9 mouse cellular contexts compared by ENCODE assay signal in the genomic region with DNA sequence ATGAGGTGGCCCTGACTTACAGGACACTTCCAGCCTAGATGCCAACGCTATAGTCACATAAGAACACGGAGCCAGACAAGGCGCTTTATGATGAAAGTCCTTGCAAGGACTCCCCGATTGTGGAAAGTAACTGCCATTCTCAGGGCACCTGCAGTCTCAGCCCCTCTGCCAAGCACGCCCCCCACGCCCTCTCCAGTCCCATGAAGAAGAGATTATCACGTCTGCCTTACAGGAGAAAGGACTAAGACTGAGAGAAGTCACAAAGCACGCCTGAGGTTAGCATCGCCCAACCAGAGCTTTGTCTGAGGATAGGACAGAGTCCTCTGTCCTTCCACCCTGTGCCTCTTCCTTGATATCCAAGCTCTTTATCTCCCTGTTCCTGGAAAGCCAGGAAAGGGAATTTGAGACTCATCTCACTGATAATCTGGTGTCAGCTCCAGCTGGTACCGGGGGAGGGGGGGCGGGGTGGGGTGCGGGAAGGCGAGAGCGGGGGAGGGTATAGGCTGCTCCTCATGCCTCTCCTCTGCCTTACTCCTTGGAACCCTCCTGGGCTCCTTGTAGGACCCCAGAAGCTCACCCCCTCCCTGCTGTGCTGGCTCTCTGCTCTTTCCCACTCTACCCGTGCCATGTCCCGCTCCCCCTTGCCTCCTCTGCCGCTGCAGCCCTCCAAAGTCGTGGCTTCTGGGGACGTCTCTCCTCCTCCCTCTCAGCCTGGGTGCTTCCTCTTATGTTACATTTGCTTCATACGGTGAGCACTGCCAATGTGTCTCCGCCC.
A peak's percentile ranks its signal among the peaks of the same experiment; 100 is the strongest.
DNase-seq lines count a peak whose midpoint lies in the region; ATAC-seq and TF ChIP-seq lines count a peak whose summit lies in the region.
"Had no signal": no experiment of that assay in that cellular context is flagged by ENCODE, and none has a peak within 500 bp of the region (broad histone marks: within the 10 kb centered on the region; RNA-seq: fewer than 3 reads in every experiment).

No protein-coding gene starts in this region.

- TF ChIP-seq EP300 in lung, postnatal 0 days (IDR thresholded peaks at IDR 0.05), result no peak
- TF ChIP-seq EP300 in liver, postnatal 0 days (IDR thresholded peaks at IDR 0.05; ENCODE audit: low read depth), result no peak

- DNase-seq in lung, postnatal 0 days (ENCODE audit: low spot score), result peak; percentile 5
- no peak for DNase-seq in lung, adult 2 months
- peak; percentile 56 for DNase-seq in forebrain, embryonic 14.5 days (ENCODE audit: low spot score)
- DNase-seq in liver, postnatal 0 days, result no peak
- peak; percentile 38 for DNase-seq in yolk sac, embryonic 10.5 days (ENCODE audit: low spot score)
- no peak for DNase-seq in gastrocnemius, adult 8-10 months (ENCODE audit: low spot score in 2 of 2)
- DNase-seq in lung, postnatal 36 days, result no peak
- DNase-seq: adrenal gland, postnatal 25 days; kidney, postnatal 25 days had no signal

- no peak for TF ChIP-seq POLR2A in lung, adult 2 months (IDR thresholded peaks at IDR 0.05; ENCODE audit: borderline replicate concordance, extremely low read depth, low read depth, low read length)

- no peaks in the 10 kb centered on the region for H3K36me3 ChIP-seq in lung, postnatal 0 days (ENCODE audit: insufficient read depth, low read length)
- no peaks in the 10 kb centered on the region for H3K36me3 ChIP-seq in forebrain, embryonic 14.5 days (ENCODE audit: control insufficient read depth, insufficient read depth, low read length)
- no peaks in the 10 kb centered on the region for H3K36me3 ChIP-seq in liver, postnatal 0 days (replicated peaks; ENCODE audit: insufficient read depth, low read length)

- no peak overlapping the region for H3K27ac ChIP-seq in lung, postnatal 0 days (ENCODE audit: low read length)
- peak overlapping the region; percentile 66; the same call in 1 of the 2 replicates for H3K27ac ChIP-seq in forebrain, embryonic 14.5 days (ENCODE audit: low read depth, low read length)
- H3K27ac ChIP-seq in liver, postnatal 0 days (ENCODE audit: low read depth), result no peak overlapping the region

- no peak overlapping the region for H3K4me3 ChIP-seq in lung, postnatal 0 days (ENCODE audit: low read depth, low read length)
- H3K4me3 ChIP-seq in lung, adult 2 months (replicated peaks; ENCODE audit: extremely low read depth, low read depth, low read length), result no peak overlapping the region
- peak overlapping the region; percentile 11; the same call in 1 of the 2 replicates for H3K4me3 ChIP-seq in forebrain, embryonic 14.5 days (ENCODE audit: low read depth, low read length)
- H3K4me3 ChIP-seq in liver, postnatal 0 days (ENCODE audit: low read depth, low read length), result no peak overlapping the region

- no peak overlapping the region for H3K4me2 ChIP-seq in lung, postnatal 0 days (replicated peaks; ENCODE audit: low read depth, low read length)
- peak overlapping the region; percentile 46 for H3K4me2 ChIP-seq in forebrain, embryonic 14.5 days (ENCODE audit: low read length)
- H3K4me2 ChIP-seq in liver, postnatal 0 days (ENCODE audit: low read depth, low read length), result 0 out of 2 replicates have a peak overlapping the region, but pooled peaks have one; percentile 13

- no peaks in the 10 kb centered on the region for H3K9me3 ChIP-seq in lung, postnatal 0 days (ENCODE audit: low read length)
- H3K9me3 ChIP-seq in forebrain, embryonic 14.5 days (replicated peaks; ENCODE audit: control insufficient read depth, low read length), result no peaks in the 10 kb centered on the region
- no peaks in the 10 kb centered on the region for H3K9me3 ChIP-seq in liver, postnatal 0 days (ENCODE audit: low read length)

- TF ChIP-seq CTCF in lung, postnatal 0 days (IDR thresholded peaks at IDR 0.05), result no peak
- no peak for TF ChIP-seq CTCF in lung, adult 2 months (IDR thresholded peaks at IDR 0.05; ENCODE audit: insufficient read depth, low read length)
- no peak for TF ChIP-seq CTCF in liver, postnatal 0 days (IDR thresholded peaks at IDR 0.05; ENCODE audit: low read depth)

- no peak for ATAC-seq in lung, postnatal 0 days
- ATAC-seq in forebrain, embryonic 14.5 days, result peak; percentile 52; the same call in 1 of the 2 replicates
- ATAC-seq in liver, postnatal 0 days, result no peak

- 6% methylated on average over 17 of the region's 21 CpGs for WGBS in lung, postnatal 0 days
- WGBS in lung, adult 2 months, result 6% methylated on average over 21 of the region's 21 CpGs
- 2% methylated on average over 21 of the region's 21 CpGs for WGBS in forebrain, embryonic 14.5 days
- WGBS in liver, postnatal 0 days (ENCODE audit: insufficient replicate concordance), result 3% methylated on average over 21 of the region's 21 CpGs

- H3K27me3 ChIP-seq in lung, postnatal 0 days (replicated peaks; ENCODE audit: insufficient read depth, low read length), result peaks cover 11% of the 10 kb centered on the region
- peaks cover 16% of the 10 kb centered on the region; the same call in 1 of the 2 replicates for H3K27me3 ChIP-seq in forebrain, embryonic 14.5 days (replicated peaks; ENCODE audit: control insufficient read depth, insufficient read depth, low read length)
- H3K27me3 ChIP-seq in liver, postnatal 0 days (ENCODE audit: insufficient read depth, low read length), result peaks cover 19% of the 10 kb centered on the region

- H3K4me1 ChIP-seq in lung, postnatal 0 days (ENCODE audit: insufficient read depth, low read depth, low read length), result peaks cover 5% of the 10 kb centered on the region; the same call in 1 of the 2 replicates
- H3K4me1 ChIP-seq in lung, adult 2 months (ENCODE audit: control insufficient read depth, insufficient read depth, low read length), result no peaks in the 10 kb centered on the region
- peaks cover 10% of the 10 kb centered on the region; the same call in 1 of the 2 replicates for H3K4me1 ChIP-seq in forebrain, embryonic 14.5 days (ENCODE audit: control insufficient read depth, insufficient read depth, low read length)
- no peaks in the 10 kb centered on the region for H3K4me1 ChIP-seq in liver, postnatal 0 days (ENCODE audit: insufficient read depth)

- no peak overlapping the region for H3K9ac ChIP-seq in lung, postnatal 0 days (replicated peaks; ENCODE audit: low read depth)
- peak overlapping the region; percentile 52; the same call in 1 of the 2 replicates for H3K9ac ChIP-seq in forebrain, embryonic 14.5 days (ENCODE audit: low read length)
- H3K9ac ChIP-seq in liver, postnatal 0 days (replicated peaks), result no peak overlapping the region

Comparison
In these comparisons a context has a peak if more than half of its experiments do, and no peak if none do; other contexts are left out.
1. DNase-seq: peak in lung, postnatal 0 days (single experiment), forebrain, embryonic 14.5 days (single experiment) and yolk sac, embryonic 10.5 days (single experiment); none in lung, adult 2 months (single experiment), liver, postnatal 0 days (single experiment), gastrocnemius, adult 8-10 months (0 of 2) and lung, postnatal 36 days (single experiment).